Mouse (Mus musculus) stomach, embryonic 15.5 days (tissue): ENCODE results near the gene Gm3106. TPM values are rescaled to one million over a fixed set of nuclear protein-coding genes. Genes with fewer than 3 reads are reported as not detected.
"Not testable (repeated sequence)": the region's sequence is repeated elsewhere in the genome, so short reads cannot be mapped to it uniquely, and the experiment has no call there.

Experiments
- ATAC-seq: fragments of 200-750 bp; cut with Nextera tagmentation; 2 replicates; pipeline ENCODE4 v1.8.0; 2017; ENCODE audit warnings: low read depth, moderate number of reproducible peaks, moderate TSS enrichment; ENCODE audit not compliant: insufficient read depth, low FRiP score
- H3K27ac ChIP-seq: fragments of 300-500 bp; sonication (generic); 2 replicates; pipeline ENCODE4 v1.5.1; 2015; ENCODE audit warnings: mild to moderate bottlenecking, inconsistent platforms
- H3K27me3 ChIP-seq: fragments of 300-500 bp; sonication (generic); replicated peaks from 2 replicates; pipeline ENCODE4 v1.6.1; 2015; ENCODE audit warnings: inconsistent platforms
- H3K36me3 ChIP-seq: fragments of 300-500 bp; sonication (generic); 2 replicates; pipeline ENCODE4 v1.6.1; 2015; ENCODE audit warnings: inconsistent platforms
- H3K4me1 ChIP-seq: fragments of 300-500 bp; sonication (generic); 2 replicates; pipeline ENCODE4 v1.6.1; 2015; ENCODE audit warnings: inconsistent platforms
- H3K4me2 ChIP-seq: fragments of 300-500 bp; sonication (generic); 2 replicates; pipeline ENCODE4 v1.6.1; 2015; ENCODE audit warnings: mild to moderate bottlenecking, inconsistent platforms
- H3K4me3 ChIP-seq: fragments of 300-500 bp; sonication (generic); replicated peaks from 2 replicates; pipeline ENCODE4 v1.5.1; 2015; ENCODE audit warnings: inconsistent platforms
- H3K9ac ChIP-seq: fragments of 300-500 bp; sonication (generic); 2 replicates; pipeline ENCODE4 v1.6.1; 2015; ENCODE audit warnings: inconsistent platforms
- H3K9me3 ChIP-seq: fragments of 300-500 bp; sonication (generic); 2 replicates; pipeline ENCODE4 v1.6.1; 2016; ENCODE audit warnings: inconsistent platforms
- WGBS: fragments of 180-500 bp; shearing (Covaris S2); methylation state at CpG from one replicate; pipeline ENCODE4 v1.1.7; 2015; 5-methylcytosine and 5-hydroxymethylcytosine counted together
- polyA plus RNA-seq: library from polyadenylated mRNA; unstranded; fragments of >200 nt; fragmentation: Nextera tagmentation; extraction: Ambion mirVana; gene quantifications from 2 replicates; pipeline ENCODE4 v1.2.1, GENCODE M21; 2015

Gene Gm3106
- polyA plus RNA-seq: not detected in 2 replicates

GRCm38 (mm10) chr5:94217705-94218104, at the start of gene Gm3106:
Gene Gm3106, plus strand, starts transcription at chr5:94218005.
- H3K4me2 ChIP-seq, H3K27ac ChIP-seq, H3K9ac ChIP-seq, H3K27me3 ChIP-seq, H3K36me3 ChIP-seq, H3K4me1 ChIP-seq, H3K9me3 ChIP-seq, ATAC-seq, H3K4me3 ChIP-seq: not testable (repeated sequence)
- WGBS: no CpG with 5 or more reads among the region's 2 CpGs

Other genes with a start within 250 kb of the Gm3106 start
- not detected in 2 replicates for gene BC061212, start 147.5 kb upstream of the Gm3106 start, polyA plus RNA-seq
- not detected in 2 replicates for gene Gm6351, start 141.6 kb upstream of the Gm3106 start, polyA plus RNA-seq
- gene A430089I19Rik, start 88.8 kb downstream of the Gm3106 start, polyA plus RNA-seq: not detected in 2 replicates
- gene Gm6502, start 96.4 kb downstream of the Gm3106 start, polyA plus RNA-seq: not detected in 2 replicates
- gene AA792892, start 121.7 kb downstream of the Gm3106 start, polyA plus RNA-seq: not detected in 2 replicates
- not detected in 2 replicates for gene Gm7682, start 227.8 kb downstream of the Gm3106 start, polyA plus RNA-seq